Mouse (Mus musculus): ENCODE results near the gene Nup62.

DNA sequence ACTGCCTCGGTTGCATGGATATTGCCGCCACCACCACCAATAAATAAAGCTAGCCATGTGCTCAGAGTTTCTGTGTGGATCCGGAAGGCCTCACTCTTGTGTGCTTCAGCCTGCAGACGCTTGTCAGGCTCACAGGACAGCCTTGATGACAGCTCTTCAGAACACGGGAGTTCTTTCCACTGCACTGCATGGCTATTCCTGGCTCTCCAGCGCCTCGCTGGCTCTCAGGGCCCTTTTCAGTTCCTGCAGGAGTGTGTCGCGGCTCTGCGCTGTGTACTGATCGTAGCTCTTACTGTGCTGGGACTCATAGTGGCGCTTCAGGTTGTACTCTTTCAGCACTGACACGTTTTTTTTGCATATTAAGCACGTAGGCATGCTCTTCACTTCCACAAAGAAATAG, 61.9 kb downstream of the Nup62 start:
- TF ChIP-seq GATA1 (IDR thresholded peaks at IDR 0.05; ENCODE audit: borderline replicate concordance, low read length) (no peak), FLI1 (IDR thresholded peaks at IDR 0.05; ENCODE audit: low read length) (no peak)
